Mouse (Mus musculus): ENCODE measurements around the gene Nfe2l1. TPM values are rescaled to one million over a fixed set of nuclear protein-coding genes. Genes with fewer than 3 reads are reported as not detected.

The Nfe2l1 gene
- polyA plus RNA-seq, 1 experiment, result 89.3 TPM

DNA sequence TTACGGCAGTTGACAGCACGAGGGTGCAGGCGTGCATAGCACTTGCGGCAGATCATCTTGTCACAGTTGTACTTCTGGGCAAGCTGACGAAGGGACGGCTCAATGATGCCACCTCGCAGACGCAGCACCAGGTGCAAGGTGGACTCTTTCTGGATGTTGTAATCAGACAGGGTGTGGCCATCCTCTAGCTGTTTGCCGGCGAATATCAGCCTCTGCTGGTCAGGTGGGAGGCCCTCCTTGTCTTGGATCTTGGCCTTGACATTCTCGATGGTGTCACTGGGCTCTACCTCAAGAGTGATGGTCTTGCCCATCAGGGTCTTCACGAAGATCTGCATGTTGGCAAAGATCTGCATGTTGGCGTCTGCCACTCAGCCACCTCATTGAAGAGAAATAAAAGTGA is 34.3 kb downstream of the Nfe2l1 start:
- TF ChIP-seq USF1 (IDR thresholded peaks at IDR 0.05; ENCODE audit: low read depth), result no peak
- TF ChIP-seq CEBPB (IDR thresholded peaks at IDR 0.05; ENCODE audit: low read depth), result no peak
- no peak for TF ChIP-seq FOSL1 (IDR thresholded peaks at IDR 0.05; ENCODE audit: insufficient read depth, low read length, poor library complexity, severe bottlenecking)
- TF ChIP-seq MAX (IDR thresholded peaks at IDR 0.05), result no peak
- no peak for TF ChIP-seq MYOD1 (IDR thresholded peaks at IDR 0.05; ENCODE audit: control insufficient read depth, insufficient read length, low read depth)
- TF ChIP-seq CTCF (IDR thresholded peaks at IDR 0.05; ENCODE audit: control insufficient read depth, insufficient read depth, insufficient read length), result no peak
- no peak for TF ChIP-seq MYOG (IDR thresholded peaks at IDR 0.05; ENCODE audit: control insufficient read depth, extremely low read depth, insufficient read length)
- Histone ChIP-seq H3K27me3 (ENCODE audit: control insufficient read depth, insufficient read depth, insufficient read length) (no peaks in the 10 kb centered on the region), H3K4me3 (ENCODE audit: insufficient read depth, poor library complexity, severe bottlenecking) (no peak overlapping the region), H3K79me2 (ENCODE audit: control insufficient read depth, insufficient read depth) (peaks cover 100% of the 10 kb centered on the region), H3K36me3 (ENCODE audit: control insufficient read depth, insufficient read depth) (peaks cover 61% of the 10 kb centered on the region), H3ac (ENCODE audit: control insufficient read depth, insufficient read length, low read depth) (no peak overlapping the region), H3K79me3 (ENCODE audit: low read depth) (peaks cover 84% of the 10 kb centered on the region)

DNA sequence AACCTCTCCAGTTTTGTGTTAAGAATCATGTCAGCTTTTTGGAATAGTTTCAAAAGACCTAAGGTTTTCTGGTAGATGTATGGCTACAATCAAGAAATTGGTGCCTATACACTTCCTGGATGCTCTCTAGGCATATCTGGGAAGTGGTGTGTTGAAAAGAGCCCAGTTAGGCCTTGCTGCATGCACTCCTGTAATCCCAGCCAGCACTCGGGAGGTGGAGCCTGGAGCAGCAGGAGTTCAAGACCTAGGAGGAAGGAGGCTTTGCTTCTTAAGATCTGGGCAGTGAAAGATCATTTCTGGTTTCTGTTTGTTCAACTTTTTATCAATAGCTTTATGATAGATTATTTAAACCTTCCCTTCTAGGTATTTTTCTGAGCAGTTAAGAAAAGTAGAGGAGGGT is 39.1 kb downstream of the Nfe2l1 start:
- no peaks in the 10 kb centered on the region for H3K27me3 ChIP-seq (ENCODE audit: control insufficient read depth, insufficient read depth, insufficient read length)
- H3K4me3 ChIP-seq (ENCODE audit: insufficient read depth, poor library complexity, severe bottlenecking), result peak overlapping the region; percentile 84
- H3K36me3 ChIP-seq (ENCODE audit: control insufficient read depth, insufficient read depth), result peaks cover 25% of the 10 kb centered on the region
- H3K79me2 ChIP-seq (ENCODE audit: control insufficient read depth, insufficient read depth), result peaks cover 73% of the 10 kb centered on the region
- no peak for TF ChIP-seq MAX (IDR thresholded peaks at IDR 0.05)
- no peak for TF ChIP-seq USF1 (IDR thresholded peaks at IDR 0.05; ENCODE audit: low read depth)
- TF ChIP-seq CEBPB (IDR thresholded peaks at IDR 0.05; ENCODE audit: low read depth), result no peak
- no peak for TF ChIP-seq MYOD1 (IDR thresholded peaks at IDR 0.05; ENCODE audit: control insufficient read depth, insufficient read length, low read depth)
- TF ChIP-seq MYOG (IDR thresholded peaks at IDR 0.05; ENCODE audit: control insufficient read depth, extremely low read depth, insufficient read length), result no peak
- no peak for TF ChIP-seq FOSL1 (IDR thresholded peaks at IDR 0.05; ENCODE audit: insufficient read depth, low read length, poor library complexity, severe bottlenecking)
- no peak for TF ChIP-seq CTCF (IDR thresholded peaks at IDR 0.05; ENCODE audit: control insufficient read depth, insufficient read depth, insufficient read length)
- H3ac ChIP-seq (ENCODE audit: control insufficient read depth, insufficient read length, low read depth), result no peak overlapping the region
- H3K79me3 ChIP-seq (ENCODE audit: low read depth), result peaks cover 50% of the 10 kb centered on the region

DNA sequence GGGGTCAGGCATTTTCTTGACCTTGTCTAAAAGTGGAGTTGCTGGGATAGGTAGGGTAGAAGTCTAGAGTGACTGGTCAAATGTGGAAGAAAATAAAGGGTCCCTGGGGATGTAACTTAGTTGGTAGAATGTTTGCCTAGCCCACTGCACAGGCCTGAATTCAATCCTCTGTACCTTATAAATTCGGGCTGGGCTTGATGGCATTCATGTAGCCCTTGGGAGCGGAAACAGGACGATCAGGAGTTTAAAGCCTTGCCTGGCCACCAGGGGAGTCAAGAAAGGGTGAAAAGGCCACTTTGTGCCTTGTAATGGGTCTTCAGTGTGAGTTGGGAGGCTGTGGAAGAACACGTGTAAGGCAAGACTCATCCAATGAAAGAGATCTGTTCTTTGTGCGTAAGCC is 39.8 kb downstream of the Nfe2l1 start:
- Histone ChIP-seq H3K79me3 (ENCODE audit: low read depth) (peaks cover 44% of the 10 kb centered on the region), H3ac (ENCODE audit: control insufficient read depth, insufficient read length, low read depth) (peak overlapping the region; percentile 53), H3K4me3 (ENCODE audit: insufficient read depth, poor library complexity, severe bottlenecking) (peak overlapping the region; percentile 84), H3K27me3 (ENCODE audit: control insufficient read depth, insufficient read depth, insufficient read length) (no peaks in the 10 kb centered on the region), H3K36me3 (ENCODE audit: control insufficient read depth, insufficient read depth) (peaks cover 20% of the 10 kb centered on the region), H3K79me2 (ENCODE audit: control insufficient read depth, insufficient read depth) (peaks cover 66% of the 10 kb centered on the region)
- TF ChIP-seq CTCF (IDR thresholded peaks at IDR 0.05; ENCODE audit: control insufficient read depth, insufficient read depth, insufficient read length), result no peak
- no peak for TF ChIP-seq MYOG (IDR thresholded peaks at IDR 0.05; ENCODE audit: control insufficient read depth, extremely low read depth, insufficient read length)
- TF ChIP-seq FOSL1 (IDR thresholded peaks at IDR 0.05; ENCODE audit: insufficient read depth, low read length, poor library complexity, severe bottlenecking), result no peak
- no peak for TF ChIP-seq MYOD1 (IDR thresholded peaks at IDR 0.05; ENCODE audit: control insufficient read depth, insufficient read length, low read depth)
- no peak for TF ChIP-seq USF1 (IDR thresholded peaks at IDR 0.05; ENCODE audit: low read depth)
- TF ChIP-seq CEBPB (IDR thresholded peaks at IDR 0.05; ENCODE audit: low read depth), result no peak
- no peak for TF ChIP-seq MAX (IDR thresholded peaks at IDR 0.05)

DNA sequence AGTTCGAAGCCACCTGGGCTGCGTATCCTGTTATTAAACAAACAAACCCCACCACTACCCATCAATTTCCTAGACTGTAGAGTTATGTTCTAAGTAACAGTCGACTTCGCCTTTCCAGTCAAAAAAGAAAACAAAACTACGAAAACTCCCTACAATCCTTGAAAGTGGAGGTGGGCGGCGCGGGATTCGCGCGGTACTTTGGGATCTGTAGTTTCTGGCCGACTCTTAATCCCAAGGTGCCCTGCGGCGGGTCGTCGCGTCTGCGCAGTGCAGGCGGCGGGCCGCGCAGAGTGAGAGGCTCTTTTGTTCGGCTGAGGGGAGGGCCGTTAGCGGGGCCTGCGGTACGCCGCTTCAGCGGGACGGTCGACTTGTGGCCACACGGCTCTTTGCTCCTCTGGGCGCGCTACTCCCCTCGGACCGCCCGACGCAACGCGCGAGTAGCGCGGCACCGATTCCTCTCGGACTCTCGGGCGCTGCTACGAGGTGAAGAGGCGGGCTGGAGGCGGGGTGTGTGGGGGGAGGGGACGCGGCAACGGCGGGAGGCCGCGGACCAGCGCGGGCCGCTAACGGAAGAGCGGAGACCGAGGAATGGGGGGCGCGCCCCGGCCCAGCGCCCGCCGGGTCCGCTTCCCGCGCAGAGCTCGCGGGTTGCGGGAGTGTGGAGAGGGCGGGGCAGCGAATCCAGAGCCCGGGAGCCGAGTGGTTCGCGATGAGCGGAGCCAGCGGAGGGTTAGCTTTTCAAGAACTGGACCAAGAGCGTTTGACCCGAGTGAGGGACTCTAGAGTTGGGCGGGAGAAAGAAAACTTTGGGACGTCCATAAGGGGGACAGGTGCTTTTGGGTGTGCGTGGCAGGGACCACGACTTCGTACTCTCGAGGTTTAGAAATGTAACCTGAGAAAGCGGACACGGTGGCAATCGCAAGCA is 40.6 kb downstream of the Nfe2l1 start, which contains the start of gene Cbx1:
Gene Cbx1, plus strand, starts transcription at position 257 of the 925 bp plus-strand sequence.
- H3K79me2 ChIP-seq (ENCODE audit: control insufficient read depth, insufficient read depth), result peaks cover 57% of the 10 kb centered on the region
- TF ChIP-seq MAX (IDR thresholded peaks at IDR 0.05) (peak; percentile 21), USF1 (IDR thresholded peaks at IDR 0.05; ENCODE audit: low read depth) (no peak)
- peaks cover 20% of the 10 kb centered on the region for H3K36me3 ChIP-seq (ENCODE audit: control insufficient read depth, insufficient read depth)
- H3K4me3 ChIP-seq (ENCODE audit: insufficient read depth, poor library complexity, severe bottlenecking), result peak within 1 kb of the TSS; percentile 84
- peaks cover 44% of the 10 kb centered on the region for H3K79me3 ChIP-seq (ENCODE audit: low read depth)
- H3ac ChIP-seq (ENCODE audit: control insufficient read depth, insufficient read length, low read depth), result peak within 1 kb of the TSS; percentile 91
- no peaks in the 10 kb centered on the region for H3K27me3 ChIP-seq (ENCODE audit: control insufficient read depth, insufficient read depth, insufficient read length)

DNA sequence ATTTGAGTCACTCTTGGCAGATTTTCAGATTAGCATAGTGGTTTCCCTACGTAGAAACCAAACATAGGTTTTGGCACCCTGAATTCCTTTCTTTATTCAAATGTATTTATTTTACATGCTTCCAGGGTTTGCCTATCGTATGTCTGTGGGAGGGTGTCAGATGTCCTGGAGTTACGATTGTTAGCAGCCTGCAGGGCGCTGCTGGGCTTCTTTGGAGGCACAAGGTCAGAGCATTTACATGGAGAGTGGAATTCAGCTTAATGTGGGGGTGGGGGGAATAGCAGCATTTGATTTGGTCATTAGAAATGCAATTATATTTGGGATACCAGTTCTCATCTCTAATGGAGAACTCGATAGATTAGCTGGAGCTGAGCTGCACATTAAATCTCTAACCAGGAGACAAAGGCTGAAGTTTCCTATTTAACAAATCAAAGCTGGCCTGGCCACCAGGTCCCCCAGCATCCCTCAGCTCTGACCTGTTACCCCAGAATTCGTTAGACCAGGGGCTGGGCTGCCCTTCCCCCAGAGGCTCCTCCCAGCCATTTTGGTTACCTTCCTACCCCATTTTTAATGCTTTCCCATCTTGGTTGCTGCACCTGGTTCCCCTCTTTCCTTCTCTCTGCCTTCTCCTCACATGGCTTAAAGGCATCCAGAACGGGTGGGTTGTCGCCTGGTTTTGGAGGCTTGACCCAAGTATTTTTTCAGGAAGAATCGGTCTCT is 42.9 kb downstream of the Nfe2l1 start:
- no peak for TF ChIP-seq CEBPB (IDR thresholded peaks at IDR 0.05; ENCODE audit: low read depth)
- TF ChIP-seq MYOG (IDR thresholded peaks at IDR 0.05; ENCODE audit: control insufficient read depth, extremely low read depth, insufficient read length), result no peak
- TF ChIP-seq MYOD1 (IDR thresholded peaks at IDR 0.05; ENCODE audit: control insufficient read depth, insufficient read length, low read depth), result no peak
- no peak for TF ChIP-seq USF1 (IDR thresholded peaks at IDR 0.05; ENCODE audit: low read depth)
- no peak for TF ChIP-seq CTCF (IDR thresholded peaks at IDR 0.05; ENCODE audit: control insufficient read depth, insufficient read depth, insufficient read length)
- no peak for TF ChIP-seq MAX (IDR thresholded peaks at IDR 0.05)
- no peak for TF ChIP-seq FOSL1 (IDR thresholded peaks at IDR 0.05; ENCODE audit: insufficient read depth, low read length, poor library complexity, severe bottlenecking)
- Histone ChIP-seq H3K79me3 (ENCODE audit: low read depth) (peaks cover 26% of the 10 kb centered on the region), H3K4me3 (ENCODE audit: insufficient read depth, poor library complexity, severe bottlenecking) (no peak overlapping the region), H3ac (ENCODE audit: control insufficient read depth, insufficient read length, low read depth) (no peak overlapping the region), H3K79me2 (ENCODE audit: control insufficient read depth, insufficient read depth) (peaks cover 35% of the 10 kb centered on the region), H3K36me3 (ENCODE audit: control insufficient read depth, insufficient read depth) (peaks cover 11% of the 10 kb centered on the region), H3K27me3 (ENCODE audit: control insufficient read depth, insufficient read depth, insufficient read length) (no peaks in the 10 kb centered on the region)
